Mouse (Mus musculus) adrenal gland, postnatal 14 days (tissue): ENCODE results near the gene Arf5. TPM values are rescaled to one million over a fixed set of nuclear protein-coding genes. Genes with fewer than 3 reads are reported as not detected.

Experiments used
- DNase-seq: peaks from one replicate; pipeline ENCODE4 v3.0.0; 2021; ENCODE audit warnings: mixed read lengths
- total RNA-seq: library from RNA; stranded (reverse); gene quantifications from 2 replicates; pipeline ENCODE4 v1.2.3, GENCODE M21; 2021

Arf5 gene
- total RNA-seq, 1 experiment from 2014 or later: 174 TPM

DNA sequence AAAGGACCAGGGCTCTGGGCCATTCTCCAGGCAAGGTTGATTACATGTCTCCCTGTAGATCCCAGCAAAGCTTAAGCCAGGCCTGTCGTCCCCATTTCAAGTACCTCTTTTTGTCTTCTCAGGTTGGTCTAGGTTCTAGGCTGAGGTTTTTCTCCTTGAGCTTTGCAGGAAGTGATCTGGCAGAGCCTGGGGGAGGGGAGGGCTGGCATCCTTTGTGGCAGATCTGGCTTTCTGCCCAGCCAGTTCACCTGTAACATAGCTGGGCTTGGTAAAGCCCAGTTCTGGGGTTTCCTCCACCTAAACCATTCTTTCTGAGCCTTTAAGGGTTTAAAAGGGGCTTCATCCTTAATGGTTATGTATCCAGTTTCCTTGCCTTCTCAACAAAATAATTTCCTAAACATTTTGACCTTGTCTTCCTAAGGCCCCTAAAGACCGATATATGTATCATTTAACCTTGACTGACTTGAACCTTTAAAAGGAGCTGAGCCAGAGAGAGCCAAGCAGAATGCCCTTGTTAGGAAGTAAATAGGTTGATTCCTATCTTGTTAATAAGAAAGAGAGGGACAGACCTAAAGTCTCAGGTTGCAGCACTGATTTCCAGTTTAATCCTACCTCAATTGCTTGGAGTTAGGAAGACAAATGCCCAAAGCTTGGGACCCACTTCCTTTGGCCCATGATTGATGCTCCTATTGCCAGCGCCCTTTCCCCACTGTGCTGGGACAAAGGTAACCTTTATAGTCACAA is 3.9 kb downstream of the Arf5 start, which contains the start of gene Fscn3:
TSS of gene Fscn3 (plus strand) at position 694 of the 744 bp plus-strand sequence.
- DNase-seq: no peak

DNA sequence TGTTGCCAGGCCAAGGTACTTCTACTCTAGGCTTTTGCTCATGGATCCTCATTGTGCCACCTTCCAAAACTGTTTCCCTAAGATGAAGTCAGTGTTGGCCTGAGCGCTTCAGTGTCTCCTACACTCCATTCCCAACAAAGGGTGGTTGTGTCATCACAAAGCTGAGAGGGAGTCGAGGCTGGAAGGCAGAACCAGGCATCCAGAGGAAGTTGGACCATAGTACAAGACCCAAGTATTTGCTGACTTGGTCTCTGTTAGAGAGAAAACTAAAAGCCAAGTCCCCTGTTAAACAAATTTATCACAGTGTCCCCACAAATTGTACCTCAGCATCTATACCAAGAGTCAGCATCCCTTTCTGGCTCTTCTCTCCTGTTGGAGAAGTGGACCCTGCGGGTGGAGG is 4.9 kb downstream of the Arf5 start, which contains the start of gene Gcc1:
TSS of gene Gcc1 (minus strand) at position 101 of the 400 bp plus-strand sequence.
- DNase-seq: no peak

DNA sequence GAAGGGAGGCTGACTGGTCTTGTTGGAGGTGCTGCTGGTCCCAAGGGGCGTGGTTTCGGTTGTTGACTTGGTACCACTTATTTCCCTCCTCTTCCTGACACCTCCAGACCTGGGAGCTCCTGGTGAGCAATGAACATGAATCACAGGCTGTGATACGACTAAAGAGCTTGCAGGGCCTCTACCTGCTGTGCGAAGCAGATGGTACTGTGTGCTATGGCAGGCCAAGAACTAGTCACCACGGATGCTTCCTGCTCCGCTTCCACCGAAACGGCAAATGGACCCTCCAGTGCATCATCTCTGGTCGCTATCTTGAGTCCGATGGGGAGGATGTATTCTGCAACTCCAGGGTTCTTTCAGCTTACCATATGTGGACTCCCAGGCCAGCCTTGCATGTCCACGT is 6.5 kb downstream of the Arf5 start:
- no peak for DNase-seq

DNA sequence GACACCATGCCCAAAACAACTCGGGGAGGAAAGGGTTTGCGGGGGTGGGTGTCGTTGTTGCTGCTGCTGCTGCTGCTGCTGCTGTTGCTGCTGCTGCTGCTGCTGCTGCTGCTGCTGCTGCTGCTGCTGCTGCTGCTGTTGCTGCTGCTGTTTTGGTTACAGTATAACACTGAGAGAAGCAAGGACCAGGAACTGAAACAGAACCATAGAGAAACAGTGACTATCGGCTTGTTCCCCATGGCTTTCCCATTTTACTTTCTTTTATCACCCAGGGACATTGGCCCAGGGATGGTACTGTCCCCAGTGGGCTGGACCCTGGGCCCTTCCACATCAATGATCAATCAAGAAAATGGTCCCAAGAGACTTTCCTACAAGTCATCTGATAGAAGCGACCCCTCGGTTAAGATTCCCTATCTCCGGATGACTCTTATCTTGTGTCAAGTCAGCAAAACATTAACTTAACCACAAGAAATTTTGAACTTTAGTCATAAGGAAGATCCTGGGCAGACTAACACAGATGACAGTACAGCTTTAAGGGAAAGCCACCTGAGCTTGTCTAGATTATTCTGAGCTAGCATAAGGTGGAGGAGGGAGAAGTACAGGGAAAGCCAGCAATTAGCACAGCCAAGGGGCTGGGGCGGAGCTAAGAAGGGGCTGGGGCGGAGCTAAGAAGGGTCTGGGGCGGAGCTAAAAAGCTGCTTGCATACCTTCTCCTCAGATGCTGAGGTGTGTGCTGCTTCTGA is 7.6 kb downstream of the Arf5 start:
- DNase-seq: no peak

DNA sequence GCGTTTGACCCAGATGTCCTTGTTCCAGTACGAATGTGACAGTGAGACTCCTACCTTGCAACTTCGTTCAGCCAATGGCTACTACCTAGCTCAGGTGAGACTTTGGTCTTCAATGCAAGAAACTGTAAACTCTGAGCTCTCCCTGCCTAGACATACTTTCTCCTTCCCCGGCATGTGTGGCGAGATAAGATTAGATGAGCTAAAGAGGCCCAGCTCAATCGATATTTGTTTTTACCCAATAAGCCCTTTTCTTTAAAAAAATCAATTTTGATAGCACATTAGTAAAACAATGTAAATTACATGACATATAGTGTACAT is 8.1 kb downstream of the Arf5 start:
- DNase-seq: no peak

DNA sequence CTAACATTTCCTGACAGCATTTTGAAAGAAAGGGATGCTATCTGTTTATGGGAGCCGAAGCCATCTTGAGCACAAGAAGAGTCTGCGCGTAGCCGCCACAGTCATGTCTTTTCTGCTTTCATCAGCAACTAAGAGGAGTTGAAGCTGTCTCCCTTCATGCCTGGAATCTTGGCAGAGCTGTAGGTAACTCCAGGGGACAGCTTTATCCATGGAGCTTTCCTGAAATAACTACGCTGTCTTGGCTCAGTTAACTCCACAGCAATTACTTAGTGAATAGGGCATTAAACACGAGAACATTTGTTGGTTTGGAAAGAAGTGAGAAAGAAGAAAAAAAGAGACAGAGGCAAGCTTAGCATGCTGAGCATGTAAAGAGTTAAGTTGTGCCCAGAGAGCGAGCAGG is 24.6 kb downstream of the Arf5 start:
- DNase-seq: no peak

DNA sequence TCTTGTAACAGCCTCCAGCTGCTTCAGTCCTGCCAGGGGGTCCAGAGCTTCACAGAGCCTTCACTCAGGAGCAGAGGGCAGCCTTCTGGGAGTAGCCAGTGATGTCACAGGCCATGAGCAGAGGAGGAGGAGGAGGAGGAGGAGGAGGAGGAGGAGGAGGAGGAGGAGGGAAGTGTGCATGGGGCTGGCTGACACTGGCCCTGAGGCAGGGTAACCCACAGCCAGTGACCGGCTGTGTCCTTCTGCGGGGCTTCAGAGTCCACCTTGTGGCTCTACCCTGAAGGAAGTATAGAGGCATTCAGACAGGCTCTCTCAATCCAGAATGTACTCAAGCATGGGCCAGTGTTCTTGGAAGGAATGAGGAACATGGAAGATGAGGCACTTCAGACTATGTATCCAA is 25.9 kb downstream of the Arf5 start, which contains the start of gene Pax4:
TSS of gene Pax4 (minus strand) at position 101 of the 400 bp plus-strand sequence.
- no peak for DNase-seq

DNA sequence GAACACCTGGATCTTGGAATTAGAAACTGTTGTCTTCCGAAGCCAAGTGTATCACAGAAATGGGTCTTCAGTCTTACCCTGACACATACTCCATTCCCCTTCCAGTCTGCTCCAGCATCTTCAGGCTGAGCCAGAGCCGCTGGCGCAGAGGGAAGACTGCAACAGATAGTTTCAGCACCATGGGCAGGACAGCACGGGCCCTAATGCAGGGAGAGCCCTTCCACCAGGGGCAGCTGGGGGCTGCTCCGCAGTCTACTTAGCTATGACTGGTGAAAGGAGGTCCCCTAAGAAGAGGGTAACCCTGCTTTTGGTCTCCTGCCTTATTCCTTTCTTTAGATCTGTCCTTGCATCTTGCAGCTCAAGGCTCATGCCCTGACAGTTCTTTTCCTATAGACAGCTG is 27.1 kb downstream of the Arf5 start:
- DNase-seq: no peak

DNA sequence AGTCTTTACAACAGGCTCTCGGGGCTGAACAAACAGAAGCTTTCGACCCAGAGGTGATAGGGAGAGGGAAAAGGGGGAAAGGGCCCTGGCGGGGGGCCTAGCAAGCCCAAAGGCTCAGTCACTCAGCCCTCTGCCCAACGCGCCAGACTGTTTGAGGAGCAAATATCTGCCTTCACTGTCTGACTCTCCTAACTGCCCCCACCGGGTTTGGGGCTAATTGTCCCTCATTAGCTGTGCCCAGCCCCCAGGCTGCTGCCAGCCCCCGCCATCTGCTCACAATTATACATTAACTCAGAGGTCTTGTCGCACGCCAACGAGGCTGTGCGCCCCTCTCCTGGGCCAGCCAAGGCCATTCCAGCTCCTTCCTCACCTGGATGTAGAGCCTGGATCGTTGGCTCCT is 27.6 kb downstream of the Arf5 start:
- no peak for DNase-seq

DNA sequence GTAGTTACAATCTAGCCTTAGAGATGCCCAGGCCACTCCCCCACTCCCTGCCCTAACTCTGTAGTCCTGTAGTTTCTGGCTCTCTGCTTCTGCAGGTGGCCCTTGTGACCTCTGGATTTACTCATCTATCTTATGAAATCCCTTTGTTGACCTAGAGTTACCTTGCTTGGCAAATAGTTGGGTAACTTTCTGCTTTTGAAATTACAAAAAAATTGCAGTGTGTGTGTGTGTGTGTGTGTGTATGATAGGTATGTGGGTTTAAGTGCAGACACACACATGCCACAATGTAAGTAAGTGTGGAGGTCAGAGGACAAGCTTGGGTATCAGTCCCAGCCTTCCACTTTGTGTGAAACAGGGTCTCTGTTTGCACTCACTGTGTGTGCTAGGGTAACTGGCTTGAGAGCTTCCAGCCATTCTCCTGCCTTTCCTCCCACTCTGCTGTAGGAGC is 35.9 kb downstream of the Arf5 start:
- DNase-seq: no peak

DNA sequence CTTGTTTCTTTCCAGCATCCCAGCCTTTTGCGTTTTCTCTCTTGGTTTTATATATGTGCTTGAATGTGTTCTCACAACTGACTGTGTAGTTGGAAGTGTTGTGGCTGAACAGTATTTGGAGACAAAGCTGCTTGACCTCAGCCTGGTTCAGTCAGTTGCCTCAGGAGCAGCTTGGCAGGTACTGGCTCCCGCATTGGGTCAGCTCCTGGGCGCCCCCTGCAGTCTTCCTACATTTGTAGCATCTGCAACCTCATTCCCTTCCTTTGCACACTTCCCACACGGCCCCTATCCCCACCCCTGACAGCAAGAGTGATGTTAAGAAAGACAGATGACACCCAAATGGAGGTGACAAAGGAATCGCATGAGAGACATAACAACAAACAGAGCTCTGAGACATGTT is 37.2 kb downstream of the Arf5 start:
- DNase-seq: peak; percentile 82

DNA sequence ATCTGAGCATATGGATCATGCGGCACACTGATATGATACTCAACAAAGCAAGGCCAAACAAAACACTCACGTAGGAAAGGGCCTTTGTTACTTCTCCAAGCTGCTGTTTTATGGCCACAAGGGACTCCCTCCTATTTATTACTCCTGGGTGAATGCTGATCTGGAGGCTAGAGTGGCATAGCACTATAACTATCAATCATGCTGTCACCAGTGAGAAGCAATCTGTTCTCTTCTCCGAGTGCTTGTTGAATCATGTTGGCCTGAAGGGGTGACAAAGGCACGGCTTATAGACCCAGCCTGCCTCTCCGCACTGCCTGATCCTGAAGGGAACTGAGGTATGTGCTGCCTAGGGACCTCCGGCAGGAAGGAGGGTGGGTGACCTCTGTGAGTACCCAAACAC is 41.3 kb downstream of the Arf5 start:
- DNase-seq: no peak

DNA sequence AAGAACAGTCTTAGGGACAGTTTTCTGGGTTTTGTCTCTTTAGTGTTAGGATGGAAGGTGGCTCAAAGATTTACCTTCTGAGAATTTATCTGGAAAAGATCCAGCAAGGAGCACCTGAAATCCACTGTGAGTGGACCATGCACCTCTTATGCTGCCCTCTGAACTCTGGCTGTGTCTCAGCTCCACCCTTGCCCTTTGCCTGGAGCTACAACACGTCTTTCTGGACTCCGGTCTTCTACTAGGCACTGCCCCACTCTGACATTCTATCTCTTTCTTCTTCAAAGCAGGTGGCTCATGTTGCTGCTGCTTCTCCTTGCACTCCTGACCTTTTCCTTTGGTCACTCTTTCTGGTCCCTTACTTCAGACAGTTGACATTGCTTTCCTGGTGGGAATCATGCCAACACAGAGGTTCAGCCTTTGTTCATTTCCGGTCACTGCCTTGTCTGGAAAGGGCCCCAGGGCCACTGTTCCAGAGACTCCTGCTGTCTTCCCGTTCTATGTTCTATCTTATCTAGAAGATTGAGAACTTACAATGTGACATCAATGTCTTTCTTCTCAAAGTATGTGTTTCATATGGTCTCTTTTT is 46.8 kb downstream of the Arf5 start:
- peak; percentile 20 for DNase-seq

DNA sequence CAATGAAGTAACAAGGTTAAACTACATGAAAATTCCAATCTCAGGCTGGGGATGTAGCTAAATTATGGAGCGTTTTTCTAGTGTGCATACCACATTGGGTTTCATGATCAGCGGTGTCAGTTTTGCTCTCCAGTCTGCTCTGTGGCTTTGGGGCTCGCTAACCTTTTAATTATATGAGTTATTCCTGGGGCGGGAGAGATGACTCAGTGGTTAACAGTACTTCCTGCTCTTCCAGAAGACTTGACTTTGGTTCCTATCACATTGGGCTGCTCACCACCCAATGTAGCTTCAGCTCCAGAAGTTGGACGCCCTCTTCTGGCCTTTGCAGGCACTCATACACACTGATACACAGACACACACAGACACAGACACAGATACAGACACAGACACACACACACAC is 47.3 kb downstream of the Arf5 start:
- DNase-seq: no peak

DNA sequence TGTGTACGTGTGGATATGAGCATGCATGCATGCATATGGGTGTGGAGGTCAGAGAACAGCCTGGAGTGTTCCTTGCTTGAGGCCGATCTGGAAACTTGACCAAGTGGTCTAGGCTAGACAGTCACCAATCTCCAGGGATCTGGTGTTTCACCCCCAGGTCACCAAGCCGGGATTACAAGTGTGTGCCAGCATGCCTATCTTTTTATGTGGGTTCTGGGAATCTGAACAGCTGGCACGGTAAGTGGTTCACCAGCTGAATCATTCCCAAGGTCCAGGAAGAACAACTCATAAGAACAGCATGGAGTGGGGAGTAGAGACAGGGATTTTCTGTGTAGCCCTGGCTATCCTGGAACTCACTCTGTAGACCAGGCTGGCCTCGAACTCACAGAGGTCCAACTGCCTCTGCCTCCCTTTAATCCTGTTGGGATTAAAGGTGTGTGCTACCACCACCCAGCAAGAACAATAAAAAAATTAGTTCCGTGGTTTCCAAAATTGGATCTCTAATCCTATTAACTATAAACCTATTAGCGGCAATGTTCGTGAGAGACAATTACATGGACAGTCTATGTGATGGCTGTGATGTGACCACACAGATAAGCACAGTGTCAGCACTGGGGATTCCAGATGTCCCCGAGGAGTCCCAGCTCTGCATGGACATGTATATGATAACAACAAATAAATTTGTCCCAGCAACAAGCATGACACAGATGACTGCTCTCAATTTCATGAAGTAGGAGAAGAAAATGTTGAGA is 48.1 kb downstream of the Arf5 start:
- no peak for DNase-seq

DNA sequence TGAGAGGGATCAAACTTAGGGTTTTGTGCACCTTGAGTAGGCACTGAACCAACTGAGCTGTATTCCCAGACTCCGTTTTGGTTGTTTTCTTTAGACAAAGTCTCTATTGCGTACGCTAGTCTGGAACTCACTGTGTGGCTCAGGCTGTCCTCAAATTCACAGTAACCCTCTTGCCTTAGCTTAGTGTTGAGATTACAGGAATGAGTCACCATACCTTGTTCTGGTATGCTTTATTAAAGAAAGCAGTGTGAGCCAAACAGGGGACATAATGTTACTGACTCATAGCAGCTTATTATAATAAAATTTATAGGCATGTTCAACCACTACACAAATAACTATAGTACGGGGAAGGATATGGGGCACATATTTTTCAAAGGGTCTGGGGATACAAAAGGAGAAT is 50.9 kb downstream of the Arf5 start:
- no peak for DNase-seq

DNA sequence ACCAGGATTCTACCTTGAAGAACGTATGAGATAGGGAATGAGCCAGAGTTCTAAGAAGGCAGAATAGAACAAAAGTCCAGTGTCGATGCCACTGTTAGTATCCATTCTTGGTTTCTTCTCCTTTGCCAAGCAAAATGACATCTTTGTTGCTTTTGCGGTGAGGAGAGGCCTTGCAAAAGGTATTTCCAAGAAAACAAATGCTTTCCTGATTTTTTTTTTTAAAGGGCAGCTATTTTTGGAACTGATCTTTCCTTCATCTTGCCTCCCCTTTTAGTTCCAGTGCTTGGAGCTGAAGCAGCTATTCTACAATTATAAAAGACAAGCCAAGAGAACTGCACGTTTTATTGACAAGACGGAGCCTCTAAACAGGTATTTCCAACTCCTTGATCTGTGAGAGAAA is 51.5 kb downstream of the Arf5 start, which contains the start of gene Snd1:
TSS of gene Snd1 (plus strand) at position 301 of the 400 bp plus-strand sequence.
- no peak for DNase-seq

Other genes with a start within 250 kb of the Arf5 start
- gene Zfp800, start 25.6 kb upstream of the Arf5 start, total RNA-seq: 22.5 and 25.3 TPM in 2 replicates
- gene Fscn3, start 4.2 kb downstream of the Arf5 start, total RNA-seq: not detected in 2 replicates
- gene Gcc1, start 4.8 kb downstream of the Arf5 start, total RNA-seq: 12.7 and 15.4 TPM in 2 replicates
- not detected in 2 replicates for gene Pax4, start 25.8 kb downstream of the Arf5 start, total RNA-seq
- 121 and 132 TPM in 2 replicates for gene Snd1, start 51.6 kb downstream of the Arf5 start, total RNA-seq